8 mouse cellular contexts compared by ENCODE assay signal in the genomic region with DNA sequence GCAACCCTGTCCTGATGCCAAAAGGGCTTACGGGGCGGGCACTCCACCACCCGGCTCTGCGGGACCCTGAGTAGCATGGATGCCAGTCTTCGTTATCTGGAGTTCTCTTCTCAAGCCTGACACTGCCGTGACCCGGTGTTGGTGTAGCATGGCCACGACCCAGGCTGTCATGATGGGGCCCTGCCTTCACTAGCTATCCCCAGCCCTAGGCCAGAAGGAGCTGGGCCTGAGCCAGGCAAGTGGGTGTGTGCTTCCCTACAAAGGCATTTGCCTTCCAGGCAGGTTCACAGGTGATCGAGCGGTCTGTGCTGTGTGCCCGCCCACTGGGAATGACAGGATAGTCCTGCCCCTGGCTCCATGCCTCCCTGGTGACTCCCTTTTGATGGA. TPM values are rescaled to one million over a fixed set of nuclear protein-coding genes. Genes with fewer than 3 reads are reported as not detected.
DNase-seq lines count a peak whose midpoint lies in the region; ATAC-seq lines count a peak whose summit lies in the region.

No protein-coding gene starts in this region.

- peak overlapping the region; percentile 91 for H3K4me2 ChIP-seq in liver, embryonic 12.5 days
- H3K4me2 ChIP-seq in midbrain, embryonic 16.5 days (ENCODE audit: low read length), result peak overlapping the region; percentile 73

- intact Hi-C loops in left cerebral cortex, postnatal 14 days (cut with DNase I), result no loop called here
- intact Hi-C loops in left cerebral cortex, postnatal 36 days (cut with DNase I), result no loop called here

- peak overlapping the region; percentile 74 for H3K27ac ChIP-seq in liver, embryonic 12.5 days
- H3K27ac ChIP-seq in midbrain, embryonic 16.5 days (ENCODE audit: low read length), result peak overlapping the region; percentile 98

- H3K9ac ChIP-seq in liver, embryonic 12.5 days, result peak overlapping the region; percentile 66
- peak overlapping the region; percentile 99 for H3K9ac ChIP-seq in midbrain, embryonic 16.5 days (ENCODE audit: low read depth, low read length)

- no peaks in the 10 kb centered on the region for H3K9me3 ChIP-seq in liver, embryonic 12.5 days (replicated peaks)
- no peaks in the 10 kb centered on the region for H3K9me3 ChIP-seq in midbrain, embryonic 16.5 days (replicated peaks; ENCODE audit: control insufficient read depth, low read length, poor library complexity, severe bottlenecking)

- H3K36me3 ChIP-seq in liver, embryonic 12.5 days, result no peaks in the 10 kb centered on the region
- H3K36me3 ChIP-seq in midbrain, embryonic 16.5 days (ENCODE audit: control insufficient read depth, insufficient read depth, low read length), result no peaks in the 10 kb centered on the region; the same call in 1 of the 2 replicates

- peaks cover 38% of the 10 kb centered on the region for H3K27me3 ChIP-seq in liver, embryonic 12.5 days (replicated peaks)
- H3K27me3 ChIP-seq in midbrain, embryonic 16.5 days (ENCODE audit: control insufficient read depth, insufficient read depth, low read depth, low read length), result no peaks in the 10 kb centered on the region

- peak; percentile 39 to 58 for DNase-seq in left cerebral cortex, postnatal 14 days (ENCODE audit: low spot score in 2 of 2)
- DNase-seq in left cerebral cortex, postnatal 36 days (ENCODE audit: low spot score in 2 of 2), result no peak
- DNase-seq in forelimb bud, embryonic 11.5 days (ENCODE audit: low read depth, low spot score), result peak; percentile 19
- DNase-seq in spleen, adult 12 weeks (ENCODE audit: low spot score), result no peak

- peaks cover 26% of the 10 kb centered on the region for H3K4me1 ChIP-seq in liver, embryonic 12.5 days
- H3K4me1 ChIP-seq in midbrain, embryonic 16.5 days (ENCODE audit: control insufficient read depth, insufficient read depth, low read length), result peaks cover 48% of the 10 kb centered on the region

- WGBS in liver, embryonic 12.5 days (ENCODE audit: insufficient replicate concordance), result 10% methylated on average over 11 of the region's 11 CpGs
- 0% methylated on average over 11 of the region's 11 CpGs for WGBS in midbrain, embryonic 16.5 days

- peak; percentile 31; the same call in 1 of the 2 replicates for ATAC-seq in cerebellum, adult (ENCODE audit: insufficient number of reproducible peaks, low FRiP score, low TSS enrichment)
- peak; percentile 17 for ATAC-seq in inflammation-experienced regulatory T-cells, adult 6 months
- peak; percentile 13; the same call in 1 of the 2 replicates for ATAC-seq in liver, embryonic 12.5 days
- peak; percentile 63 for ATAC-seq in midbrain, embryonic 16.5 days

- peak overlapping the region; percentile 67 for H3K4me3 ChIP-seq in liver, embryonic 12.5 days
- peak overlapping the region; percentile 78 for H3K4me3 ChIP-seq in midbrain, embryonic 16.5 days (ENCODE audit: low read depth, low read length)

RNA-seq across cellular contexts. Expression of a gene that starts 0.6 kb away (rescaled TPM):
- 10 to 100 TPM; 60.7 to 64.2 TPM for total RNA-seq in left cerebral cortex, postnatal 14 days (2021)
- total RNA-seq in left cerebral cortex, postnatal 36 days (2021), result 10 to 100 TPM; 44.4 to 58.4 TPM
- 1 to 10 TPM; 3.8 to 5.0 (median 5.0) TPM for polyA plus RNA-seq in inflammation-experienced regulatory T-cells, adult 6 months (2017; shearing (Covaris generic))
- 8.1 and 8.6 TPM in 2 replicates for polyA plus RNA-seq in liver, embryonic 12.5 days (2016; fragmentation: Nextera tagmentation; extraction: Ambion mirVana)
- 182 and 188 TPM in 2 replicates for polyA plus RNA-seq in midbrain, embryonic 16.5 days (2015; fragmentation: Nextera tagmentation; extraction: Ambion mirVana)

RNA-seq across cellular contexts. Expression of a gene that starts 21.6 kb away (rescaled TPM):
- 1 to 10 TPM in 1 of 2 experiments, under 1 TPM in 1; 0.59 to 1.5 TPM for total RNA-seq in left cerebral cortex, postnatal 14 days (2021)
- 1 to 10 TPM; 1.3 to 3.5 TPM for total RNA-seq in left cerebral cortex, postnatal 36 days (2021)
- under 1 TPM in 1 of 3 experiments, not detected in 2; 0.04 TPM for polyA plus RNA-seq in inflammation-experienced regulatory T-cells, adult 6 months (2017; shearing (Covaris generic))
- 0.01 and 0.02 TPM in 2 replicates for polyA plus RNA-seq in liver, embryonic 12.5 days (2016; fragmentation: Nextera tagmentation; extraction: Ambion mirVana)
- 0.21 and 0.29 TPM in 2 replicates for polyA plus RNA-seq in midbrain, embryonic 16.5 days (2015; fragmentation: Nextera tagmentation; extraction: Ambion mirVana)

RNA-seq across cellular contexts. Expression of a gene that starts 36.0 kb away (rescaled TPM):
- 10 to 100 TPM; 25.4 to 28.8 TPM for total RNA-seq in left cerebral cortex, postnatal 14 days (2021)
- 10 to 100 TPM; 27.5 to 28.7 TPM for total RNA-seq in left cerebral cortex, postnatal 36 days (2021)
- 1 to 10 TPM; 7.6 to 8.7 (median 7.6) TPM for polyA plus RNA-seq in inflammation-experienced regulatory T-cells, adult 6 months (2017; shearing (Covaris generic))
- 16.1 and 17.0 TPM in 2 replicates for polyA plus RNA-seq in liver, embryonic 12.5 days (2016; fragmentation: Nextera tagmentation; extraction: Ambion mirVana)
- polyA plus RNA-seq in midbrain, embryonic 16.5 days (2015; fragmentation: Nextera tagmentation; extraction: Ambion mirVana), result 24.7 and 27.2 TPM in 2 replicates

RNA-seq across cellular contexts. Expression of a gene that starts 44.8 kb away (rescaled TPM):
- total RNA-seq in left cerebral cortex, postnatal 14 days (2021), result 1 to 10 TPM; 2.4 to 2.8 TPM
- total RNA-seq in left cerebral cortex, postnatal 36 days (2021), result 1 to 10 TPM; 2.1 to 2.7 TPM
- 1 to 10 TPM in 2 of 3 experiments, under 1 TPM in 1; 0.53 to 2.1 (median 1.1) TPM for polyA plus RNA-seq in inflammation-experienced regulatory T-cells, adult 6 months (2017; shearing (Covaris generic))
- polyA plus RNA-seq in liver, embryonic 12.5 days (2016; fragmentation: Nextera tagmentation; extraction: Ambion mirVana), result 1.2 and 1.3 TPM in 2 replicates
- 1.0 and 2.7 TPM in 2 replicates for polyA plus RNA-seq in midbrain, embryonic 16.5 days (2015; fragmentation: Nextera tagmentation; extraction: Ambion mirVana)

Comparison
In these comparisons a context has a peak if more than half of its experiments do, and no peak if none do; other contexts are left out.
1. DNase-seq: peak in left cerebral cortex, postnatal 14 days (2 of 2) and forelimb bud, embryonic 11.5 days (single experiment); none in left cerebral cortex, postnatal 36 days (0 of 2) and spleen, adult 12 weeks (single experiment).
2. ATAC-seq: peak in every context shown above with its lines; median percentile 63 in midbrain, embryonic 16.5 days; 31 in cerebellum, adult; 17 in inflammation-experienced regulatory T-cells, adult 6 months; 13 in liver, embryonic 12.5 days.
3. RNA of a gene that starts 0.6 kb away (polyA plus RNA-seq): 182 to 188 TPM in midbrain, embryonic 16.5 days; 8.1 to 8.6 TPM in liver, embryonic 12.5 days and 3.8 to 5.0 TPM in inflammation-experienced regulatory T-cells, adult 6 months; every median in the first group is over 10 times any median in the second.